Mouse (Mus musculus): ENCODE results near the gene Crabp2.

The Crabp2 gene

DNA sequence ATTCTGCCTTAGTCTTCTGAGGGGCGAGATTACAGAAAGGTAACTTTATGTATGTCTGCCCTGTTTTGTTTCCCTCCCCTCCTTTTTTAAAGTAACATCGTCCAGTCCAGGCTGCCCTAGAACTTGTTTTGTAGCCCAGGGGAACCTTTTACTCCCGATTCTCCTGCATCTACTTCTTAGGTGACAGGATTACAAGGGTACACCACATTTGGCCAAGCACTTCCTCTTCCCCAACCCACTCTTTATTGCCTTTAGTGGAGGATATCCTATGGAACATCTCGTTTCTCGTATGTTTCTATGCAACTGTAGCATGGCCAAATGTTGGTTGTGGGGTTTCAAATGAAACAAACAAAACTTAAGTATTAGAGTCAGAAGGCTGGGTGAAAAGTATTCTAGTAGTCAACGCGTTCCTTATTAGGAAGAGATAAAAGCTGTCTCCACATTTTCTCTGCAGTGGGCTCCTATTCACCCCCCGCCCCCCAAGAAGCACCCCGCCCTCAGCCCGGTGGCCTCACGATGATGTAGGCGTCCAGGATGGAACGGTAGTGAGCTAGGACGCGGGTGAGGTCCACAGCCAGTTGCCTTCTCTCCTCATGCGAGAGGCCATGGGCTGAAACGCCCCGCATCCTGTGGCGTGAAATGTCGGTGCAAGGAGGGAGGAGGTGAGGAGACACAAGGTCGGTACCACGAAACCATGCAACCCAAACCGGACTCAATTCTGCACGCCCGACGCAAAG is 19.0 kb upstream of the Crabp2 start:
- DNase-seq: no peak

DNA sequence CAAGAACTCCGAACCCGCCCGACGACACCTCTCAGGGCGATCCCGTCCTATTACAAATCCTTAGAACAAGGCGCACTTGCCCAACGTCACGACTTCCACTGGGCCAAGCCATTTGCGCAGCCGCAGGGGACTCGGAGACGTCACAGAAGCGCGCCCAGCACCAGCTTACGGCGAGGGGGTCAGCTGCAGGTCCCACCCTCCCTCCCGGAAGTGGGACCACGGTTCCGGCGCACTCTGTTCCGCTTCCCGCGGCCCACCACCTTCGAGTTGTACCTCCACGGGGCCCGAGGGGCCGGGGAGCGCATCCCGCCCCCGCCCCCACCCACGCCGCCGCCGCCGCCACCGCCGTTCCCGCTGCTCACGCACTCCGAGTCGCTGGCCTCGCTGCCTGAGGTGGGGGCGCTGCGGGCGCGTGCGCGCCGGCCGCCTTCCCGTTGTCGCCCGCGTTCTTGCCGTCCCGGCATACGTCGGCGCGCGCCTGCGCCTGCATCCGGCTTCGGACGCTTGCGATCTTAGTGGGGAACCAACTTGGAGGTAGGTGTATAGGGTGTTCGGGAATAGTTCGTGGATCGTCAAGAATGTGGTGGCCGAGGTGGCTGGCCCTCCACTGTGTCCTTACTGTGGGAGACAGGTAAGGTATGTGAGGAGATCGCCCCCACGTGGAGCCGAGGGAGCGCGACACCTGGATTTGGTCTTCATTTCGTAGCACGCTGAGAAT is 18.2 kb upstream of the Crabp2 start, which contains the start of the genes Isg20l2 and Rrnad1:
Isg20l2 (plus strand) TSS at position 237 of the 718 bp plus-strand sequence.
Rrnad1 (minus strand) TSS at position 640 of the 718 bp plus-strand sequence.
- peak; percentile 92 to 94 for DNase-seq

DNA sequence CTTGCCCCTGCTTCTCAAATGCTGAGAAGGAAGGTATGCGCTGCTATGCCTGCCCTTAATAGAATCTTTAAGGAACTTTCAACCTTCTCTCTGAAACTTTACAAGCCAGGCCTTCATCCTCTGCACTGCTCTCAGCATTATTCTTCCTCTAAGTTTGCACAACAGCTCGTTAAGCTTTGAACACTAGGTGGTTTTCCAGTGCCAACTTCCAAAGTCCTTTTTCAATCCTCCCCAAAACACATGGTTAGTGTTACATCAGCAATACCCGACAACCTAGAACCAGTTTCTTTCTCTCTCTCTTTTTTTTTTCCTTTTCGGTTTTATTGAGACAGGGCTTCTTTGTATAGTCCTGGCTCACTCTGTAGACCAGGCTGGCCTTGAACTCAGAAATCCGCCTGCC is 14.4 kb upstream of the Crabp2 start:
- no peak for DNase-seq

- DNase-seq: no peak
Measured at GRCm38 (mm10) chr3:87934501-87934900, 14.0 kb upstream of the Crabp2 start.

DNA sequence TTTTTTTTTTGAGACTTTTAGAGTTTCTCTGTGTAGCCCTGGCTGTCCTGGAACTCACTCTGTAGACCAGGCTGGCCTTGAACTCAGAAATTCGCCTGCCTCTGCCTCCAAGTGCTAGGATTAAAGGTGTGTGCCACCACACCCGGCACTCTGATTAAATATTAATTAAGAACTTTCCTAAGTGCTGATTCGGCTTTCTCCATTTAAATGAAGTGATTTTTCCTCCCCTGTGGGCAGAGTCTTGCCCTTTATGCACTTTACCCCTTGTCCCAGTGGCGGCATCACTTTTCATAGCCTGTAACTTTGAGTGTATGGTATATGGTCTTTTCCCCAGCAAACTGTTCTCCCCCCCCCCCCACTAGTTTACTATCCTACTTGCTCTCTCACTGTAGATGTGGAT is 13.3 kb upstream of the Crabp2 start:
- no peak for DNase-seq

- DNase-seq: peak in 1 of 2 experiments; percentile 68
Measured at GRCm38 (mm10) chr3:87935776-87936175, 12.7 kb upstream of the Crabp2 start.

DNA sequence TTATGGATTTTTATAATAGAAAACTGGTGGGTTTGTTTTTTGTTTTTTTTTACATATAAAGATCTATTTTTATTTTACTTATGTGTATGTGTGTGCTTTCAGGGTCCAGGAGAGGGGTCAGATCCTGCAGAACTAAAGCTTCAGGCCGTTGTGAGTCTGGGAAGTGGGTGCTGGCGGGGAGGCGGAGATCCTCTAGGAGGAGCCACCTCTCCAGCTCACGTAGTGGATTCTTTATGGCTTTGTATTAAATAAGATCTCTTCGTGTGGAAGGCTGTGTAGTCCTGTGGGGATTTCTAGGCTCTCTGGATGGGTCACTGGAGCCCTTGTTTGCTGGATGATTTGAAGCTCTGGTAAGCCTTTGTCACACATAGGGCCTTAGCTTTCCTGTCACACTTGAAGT is 7.9 kb upstream of the Crabp2 start:
- DNase-seq: no peak

DNA sequence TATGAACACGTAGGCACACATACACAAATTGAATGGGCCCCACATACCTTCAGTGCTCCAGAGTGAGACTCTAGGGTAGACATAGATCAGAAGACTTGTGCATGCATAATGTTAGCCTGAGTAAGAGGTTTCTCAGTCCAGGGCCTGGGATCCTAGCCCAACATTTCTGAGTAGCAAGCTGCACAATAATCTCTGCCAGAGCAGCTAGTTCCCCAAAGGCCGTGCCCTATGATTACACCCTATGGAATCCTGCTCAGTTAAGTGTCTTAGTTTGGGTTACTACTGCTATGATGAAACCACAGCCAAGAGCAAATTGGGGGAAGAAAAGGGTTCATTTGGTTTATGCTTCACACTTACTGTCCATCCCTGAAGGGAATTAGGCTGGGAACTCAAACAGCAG is 6.0 kb upstream of the Crabp2 start:
- no peak for DNase-seq

DNA sequence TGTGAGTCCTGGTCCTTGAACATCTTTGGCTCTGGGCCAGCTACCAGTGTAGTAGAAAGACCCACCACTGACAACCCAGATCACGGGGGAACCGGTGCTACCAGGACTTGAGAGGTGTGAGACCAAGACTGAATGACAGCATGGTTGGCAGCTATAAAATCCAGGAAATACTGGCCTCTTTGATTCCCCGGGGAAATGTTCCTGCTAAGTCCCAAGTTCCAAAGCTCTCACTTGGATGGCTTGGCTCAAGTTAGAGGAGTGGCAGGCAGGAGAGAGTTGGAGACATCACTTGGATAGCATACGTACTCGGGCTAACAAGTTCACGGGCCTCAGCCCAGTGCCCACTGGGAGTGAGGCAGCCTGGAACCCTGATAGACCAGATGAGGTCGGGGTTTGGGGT is 4.9 kb upstream of the Crabp2 start:
- DNase-seq: no peak

- DNase-seq: no peak
Measured at GRCm38 (mm10) chr3:87944838-87945600, 3.4 kb upstream of the Crabp2 start.

DNA sequence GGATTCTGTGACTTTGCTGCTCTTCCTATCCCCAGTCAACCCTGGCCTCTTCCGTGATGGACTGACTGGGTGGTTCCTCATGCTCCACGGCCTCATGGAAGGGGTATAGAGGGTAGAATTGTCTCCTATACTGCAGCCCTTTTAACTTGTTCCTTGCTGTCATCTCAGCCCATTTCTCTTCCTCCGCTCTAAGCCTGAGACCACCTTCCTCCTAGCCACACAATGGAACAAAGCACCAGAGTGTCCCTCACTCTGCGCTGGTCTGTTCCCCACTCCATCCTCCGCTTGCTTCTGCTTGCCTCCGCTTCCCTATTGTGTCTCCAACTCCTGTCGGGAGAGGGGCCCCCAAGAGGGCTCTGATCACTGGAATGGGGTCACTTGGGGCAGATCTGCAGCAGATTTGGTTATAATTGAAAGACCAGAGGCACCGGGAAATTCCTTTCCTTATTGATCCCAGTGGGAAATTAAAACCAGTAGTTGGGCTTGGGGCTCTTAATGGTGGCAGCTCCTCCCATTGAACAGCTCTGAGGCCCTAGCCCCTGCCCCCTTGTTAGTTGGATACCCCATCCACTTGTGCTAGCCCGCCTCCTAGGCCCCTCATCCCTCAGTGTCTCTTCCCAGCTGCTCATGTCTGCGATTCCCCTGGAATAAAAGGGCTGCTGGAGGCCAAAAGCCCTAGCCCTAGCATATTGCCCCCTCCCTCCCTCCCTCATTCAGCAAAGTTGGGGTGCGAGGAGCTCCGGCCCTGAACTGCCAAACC is 2.5 kb upstream of the Crabp2 start:
- no peak for DNase-seq

DNA sequence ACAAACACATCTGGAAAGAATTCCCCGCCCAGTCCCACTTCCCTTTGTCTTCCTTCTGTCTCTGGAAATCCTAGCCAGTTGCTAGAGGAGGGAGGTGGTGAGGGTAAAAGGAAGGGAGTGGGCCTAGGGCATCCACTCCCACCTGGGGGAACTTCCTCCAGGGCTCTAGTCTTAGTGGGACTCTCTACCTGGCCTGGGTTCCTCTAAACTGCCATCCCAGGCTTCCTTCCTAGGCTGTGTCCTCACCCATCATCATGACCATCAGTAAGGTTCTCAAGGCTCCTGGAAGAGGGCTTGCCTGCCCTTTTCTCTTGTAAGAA is 2.0 kb upstream of the Crabp2 start:
- no peak for DNase-seq

DNA sequence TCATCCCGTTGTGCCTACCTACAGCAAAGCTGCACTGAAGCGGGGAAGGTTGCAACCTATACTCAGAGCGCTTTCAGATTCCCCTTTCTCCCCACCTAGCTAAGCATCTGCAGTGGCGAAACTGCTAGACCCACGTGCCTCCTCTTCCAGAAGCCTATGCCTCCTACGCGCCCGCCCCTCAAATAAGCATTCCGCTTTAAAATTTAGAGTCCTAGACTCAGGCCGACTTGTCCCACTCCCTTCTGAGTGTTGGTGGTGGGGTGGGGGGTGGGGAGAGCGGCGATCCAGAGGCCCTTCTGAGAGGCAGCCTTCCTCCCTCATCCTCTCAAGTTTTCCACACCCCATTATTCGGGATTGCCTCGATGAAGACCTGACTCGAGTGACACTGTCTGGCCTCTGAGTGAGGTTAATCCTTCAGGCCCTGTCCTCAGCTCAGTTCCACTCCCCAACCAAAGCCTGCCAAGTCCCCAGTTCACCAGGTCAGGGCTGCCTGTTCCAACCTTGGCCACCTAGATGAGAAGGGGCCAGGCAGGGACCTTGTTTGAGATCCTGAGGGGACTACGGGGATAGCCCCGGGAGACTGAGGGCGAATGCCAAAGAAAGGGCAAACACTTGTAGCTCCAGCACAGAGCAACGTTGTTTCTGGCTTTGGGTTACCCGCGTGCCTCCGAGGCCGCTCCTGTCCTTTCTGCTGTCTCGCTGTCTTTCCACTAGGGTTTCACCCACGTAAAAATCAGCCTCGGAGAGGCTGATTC is 1.2 kb upstream of the Crabp2 start:
- DNase-seq: no peak

DNA sequence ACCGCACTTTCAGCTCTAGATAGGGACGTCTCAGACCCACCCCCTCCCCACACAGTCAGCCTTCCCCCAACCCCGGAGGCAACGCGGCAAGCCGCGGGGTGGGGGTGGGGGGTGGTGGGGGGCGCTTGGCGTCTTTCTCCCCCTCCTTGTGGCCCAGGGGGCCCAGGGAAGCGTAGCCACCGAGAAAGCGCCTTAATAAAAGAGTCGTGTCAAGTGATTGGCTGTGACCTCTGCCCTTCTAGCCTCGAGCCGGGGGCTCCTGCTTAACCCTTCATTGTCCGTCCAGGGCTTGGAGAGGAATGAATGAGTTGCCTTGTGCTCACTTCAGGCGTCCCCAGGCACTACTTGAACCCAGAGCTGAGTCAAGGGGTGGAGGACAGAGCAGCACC is 661 bp upstream of the Crabp2 start:
- DNase-seq: no peak

DNA sequence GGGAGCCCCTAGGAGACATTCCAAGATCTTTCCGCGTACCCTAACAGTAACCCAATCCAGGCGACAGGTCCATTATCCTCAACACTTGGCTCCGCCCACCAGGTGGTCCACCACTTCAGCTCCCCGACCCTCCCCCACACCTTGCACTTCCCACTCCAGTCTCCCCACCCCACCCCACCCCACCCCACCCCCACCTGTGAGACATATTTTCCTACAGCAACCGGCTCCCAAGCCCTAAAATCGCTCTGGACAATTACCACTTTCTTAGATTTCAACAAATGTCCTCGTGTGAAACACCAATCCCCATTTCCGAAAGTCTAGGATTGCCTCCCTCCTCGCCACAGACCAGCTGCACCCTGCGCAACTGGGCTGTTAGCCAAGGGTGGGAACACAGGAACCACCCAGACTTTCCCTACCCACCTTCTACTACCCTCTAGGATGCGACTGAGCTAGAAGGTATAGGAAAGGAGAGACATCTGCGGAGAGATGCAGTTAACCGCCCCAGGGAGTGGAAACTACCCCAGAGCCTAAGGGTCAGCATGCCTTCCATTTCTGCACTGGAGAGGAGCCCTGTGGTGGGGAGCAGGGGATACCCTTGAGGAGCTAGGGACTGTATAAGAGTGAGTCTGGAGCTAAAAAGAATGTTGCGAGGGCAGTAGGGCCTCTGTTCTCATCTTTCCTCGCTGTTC is 944 bp downstream of the Crabp2 start:
- DNase-seq: no peak

DNA sequence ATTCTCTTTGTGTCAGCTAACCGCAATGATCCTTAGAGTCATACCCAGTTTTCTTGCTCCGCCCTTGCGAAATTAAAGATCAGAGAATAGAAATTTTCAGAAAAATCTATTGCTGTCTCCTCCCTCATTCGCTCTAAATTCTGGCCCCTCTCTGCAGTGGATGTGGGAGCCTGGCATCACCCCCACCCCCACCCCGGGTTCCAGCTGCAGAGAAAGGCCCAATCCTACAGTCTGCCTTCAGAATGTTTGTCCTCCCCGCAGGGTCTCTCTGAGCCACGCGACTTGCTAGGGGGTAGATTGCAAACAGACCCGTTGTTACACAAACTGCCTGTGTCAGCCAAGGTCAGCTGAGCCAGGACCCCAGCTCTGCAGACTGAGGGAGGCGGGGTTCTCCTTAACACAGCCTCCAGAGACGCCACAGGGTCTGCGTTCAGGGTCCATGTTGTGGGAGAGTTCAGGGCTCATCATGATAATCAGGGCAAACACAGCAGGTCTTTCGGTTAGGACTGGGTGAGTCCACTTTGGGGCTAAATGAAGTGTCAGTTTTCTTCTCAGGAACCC is 1.6 kb downstream of the Crabp2 start:
- no peak for DNase-seq

DNA sequence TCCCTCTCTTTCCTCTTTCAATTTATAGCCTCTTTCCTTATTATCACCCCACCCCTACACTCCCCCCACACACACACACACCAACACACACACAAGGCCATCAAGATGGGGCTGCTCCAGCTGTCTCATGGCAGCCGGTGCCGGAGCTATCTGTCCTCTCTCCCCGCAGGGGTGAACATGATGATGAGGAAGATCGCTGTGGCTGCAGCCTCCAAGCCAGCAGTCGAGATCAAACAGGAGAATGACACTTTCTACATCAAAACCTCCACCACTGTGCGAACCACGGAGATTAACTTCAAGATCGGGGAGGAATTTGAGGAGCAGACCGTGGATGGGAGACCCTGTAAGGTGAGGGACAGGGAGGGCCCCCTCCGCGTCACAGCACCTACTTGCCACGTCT is 3.5 kb downstream of the Crabp2 start:
- no peak for DNase-seq

- no peak for DNase-seq
Measured at GRCm38 (mm10) chr3:87952440-87952839, 4.0 kb downstream of the Crabp2 start.

DNA sequence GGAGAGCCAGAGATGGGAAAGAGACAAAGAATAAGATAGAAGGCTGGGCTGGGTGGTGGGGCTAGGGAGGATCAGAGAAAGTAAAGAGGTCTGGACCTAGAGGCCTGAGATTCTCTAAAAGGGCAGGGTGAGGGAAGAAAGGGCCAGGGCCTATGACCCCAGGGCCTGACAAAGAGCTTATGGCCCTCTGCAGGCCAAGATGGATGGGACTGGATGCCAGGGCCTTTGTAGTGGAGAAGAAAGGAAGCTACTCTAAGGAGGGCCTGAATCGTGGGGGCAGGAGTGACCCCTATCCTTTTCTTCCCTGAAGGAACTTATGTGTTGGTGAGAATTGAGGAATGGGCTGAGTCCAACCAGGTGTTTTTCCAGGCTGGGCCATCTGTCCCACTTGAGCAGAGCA is 9.6 kb downstream of the Crabp2 start:
- DNase-seq: no peak

GRCm38 (mm10) chr3:87958476-87958875 is 10.0 kb downstream of the Crabp2 start:
- DNase-seq: no peak

- DNase-seq: no peak
Measured at GRCm38 (mm10) chr3:87958967-87959366, 10.5 kb downstream of the Crabp2 start.
